Mouse (Mus musculus) stomach, embryonic 15.5 days (tissue): ENCODE results near the gene Otx2. TPM values are rescaled to one million over a fixed set of nuclear protein-coding genes. Genes with fewer than 3 reads are reported as not detected.

Experiments
- polyA plus RNA-seq: library from polyadenylated mRNA; unstranded; fragments of >200 nt; fragmentation: Nextera tagmentation; extraction: Ambion mirVana; gene quantifications from 2 replicates; pipeline ENCODE4 v1.2.1, GENCODE M21; 2015

Otx2 gene
- polyA plus RNA-seq, 1 experiment from 2014 or later: 0.22 TPM

Other genes with a start within 250 kb of the Otx2 start
- 17.7 and 19.3 TPM in 2 replicates for gene Tmem260, start 227.7 kb downstream of the Otx2 start, polyA plus RNA-seq